In the genomic region with DNA sequence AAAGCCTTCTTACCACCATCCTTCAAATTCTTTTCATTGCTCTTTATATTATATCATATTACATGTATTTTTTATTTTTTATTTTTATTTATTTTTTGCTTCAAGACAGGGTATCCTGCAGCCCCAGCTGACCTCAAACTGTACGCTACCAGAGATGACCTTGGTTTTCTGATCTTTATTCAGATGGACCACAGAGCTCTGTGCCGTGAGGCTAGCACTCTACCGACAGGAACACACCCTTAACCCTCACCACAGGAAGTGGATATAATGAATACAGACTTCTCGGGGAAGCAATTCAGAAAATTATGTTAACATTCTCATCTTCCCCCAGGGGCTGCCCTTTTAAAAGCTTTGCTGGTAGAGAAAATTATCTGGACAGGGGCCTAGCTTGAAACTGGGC, we compare ENCODE assay signal across 14 mouse cellular contexts.
"Had no signal": no experiment of that assay in that cellular context is flagged by ENCODE, and none has a peak within 500 bp of the region (broad histone marks: within the 10 kb centered on the region; RNA-seq: fewer than 3 reads in every experiment).

No protein-coding gene starts in this region.

- DNase-seq: kidney, adult 2 months; kidney, postnatal 25 days; lung, adult 18-20 months; right cerebral cortex, adult 18-20 months; right cerebral cortex, postnatal 25 days; thymus, adult 18-20 months; thymus, postnatal 14 days had no signal

- H3K27ac ChIP-seq: left cerebral cortex, adult 2 months; limb, embryonic 13.5 days; liver, embryonic 14.5 days; midbrain, embryonic 13.5 days; neural tube, embryonic 15.5 days had no signal

- H3K9me3 ChIP-seq: limb, embryonic 13.5 days; midbrain, embryonic 13.5 days; neural tube, embryonic 15.5 days had no signal

- H3K27me3 ChIP-seq: limb, embryonic 13.5 days; midbrain, embryonic 13.5 days; neural tube, embryonic 15.5 days had no signal

- H3K9ac ChIP-seq: limb, embryonic 13.5 days; liver, embryonic 14.5 days; midbrain, embryonic 13.5 days; neural tube, embryonic 15.5 days had no signal

- H3K4me1 ChIP-seq: limb, embryonic 13.5 days; neural tube, embryonic 15.5 days had no signal

- H3K4me3 ChIP-seq: left cerebral cortex, adult 2 months; limb, embryonic 13.5 days; midbrain, embryonic 13.5 days; myocyte; neural tube, embryonic 15.5 days had no signal

- H3K36me3 ChIP-seq: limb, embryonic 13.5 days; midbrain, embryonic 13.5 days; neural tube, embryonic 15.5 days had no signal

- H3K4me2 ChIP-seq: limb, embryonic 13.5 days; midbrain, embryonic 13.5 days; neural tube, embryonic 15.5 days had no signal

- ATAC-seq: lung, postnatal 0 days; midbrain, embryonic 13.5 days had no signal
